Comparison of ENCODE assay signal across 8 mouse cellular contexts in the genomic region with DNA sequence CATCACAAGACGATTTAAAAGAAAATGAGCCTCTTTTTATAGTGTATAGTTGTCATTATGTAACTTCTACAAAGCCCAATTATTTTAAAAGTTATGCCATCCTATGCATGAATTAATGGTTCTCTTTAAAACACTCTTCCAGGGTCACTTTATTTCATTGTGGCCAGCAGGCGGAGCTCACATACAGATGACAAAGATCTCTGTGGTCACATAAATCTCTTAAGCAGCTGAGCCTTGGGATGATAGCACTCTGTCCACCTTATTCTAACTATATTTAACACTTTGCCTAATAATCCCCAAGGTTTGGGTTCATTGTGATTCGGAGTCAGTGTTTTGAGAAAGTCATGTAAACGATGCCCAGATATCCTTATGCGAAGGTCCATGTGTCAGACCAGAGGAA. TPM values are rescaled to one million over a fixed set of nuclear protein-coding genes. Genes with fewer than 3 reads are reported as not detected.
DNase-seq lines count a peak whose midpoint lies in the region; ATAC-seq and TF ChIP-seq lines count a peak whose summit lies in the region.
"Had no signal": no experiment of that assay in that cellular context is flagged by ENCODE, and none has a peak within 500 bp of the region (broad histone marks: within the 10 kb centered on the region; RNA-seq: fewer than 3 reads in every experiment).

No protein-coding gene starts in this region.

- intact Hi-C loops in left cerebral cortex, postnatal 10 days (cut with DNase I), result loop anchor here (2.0 to 5.0 kb wide), 2 partner anchors 169 to 199 kb away; no protein-coding TSS in a partner anchor
- intact Hi-C loops in gastrocnemius, postnatal 14 days (cut with DNase I; ENCODE audit: low total_unique reads), result loop anchor here (10.0 kb wide), 1 partner anchor 171 kb away; no protein-coding TSS in a partner anchor

- H3K4me3 ChIP-seq in liver, adult 2 months (ENCODE audit: insufficient read depth, low read depth, low read length), result no peak overlapping the region
- no peak overlapping the region for H3K4me3 ChIP-seq in liver, embryonic 12.5 days
- H3K4me3 ChIP-seq: neural tube, embryonic 12.5 days had no signal

- no peaks in the 10 kb centered on the region for H3K27me3 ChIP-seq in liver, adult 2 months (ENCODE audit: control insufficient read depth, insufficient read depth, low read length)
- H3K27me3 ChIP-seq in liver, embryonic 12.5 days (replicated peaks), result no peaks in the 10 kb centered on the region
- H3K27me3 ChIP-seq: neural tube, embryonic 12.5 days had no signal

- peak; percentile 14 for DNase-seq in liver, adult 2 months (ENCODE audit: extremely low read depth, low read depth, low spot score)
- peak; percentile 29 to 42 for DNase-seq in adrenal gland, postnatal 36 days
- DNase-seq in embryo, embryonic 9.5 days (ENCODE audit: extremely low spot score), result peak; percentile 18
- peak; percentile 44 to 55 for DNase-seq in left cerebral cortex, postnatal 10 days (ENCODE audit: extremely low spot score in 1 of 2, low spot score in 2 of 2)
- peak; percentile 74 to 75 for DNase-seq in right cerebral cortex, postnatal 10 days (ENCODE audit: low spot score in 2 of 2)
- no peak for DNase-seq in gastrocnemius, postnatal 14 days

- no peaks in the 10 kb centered on the region for H3K4me1 ChIP-seq in liver, adult 2 months (ENCODE audit: control insufficient read depth, insufficient read depth, low read length)
- H3K4me1 ChIP-seq in liver, embryonic 12.5 days, result no peaks in the 10 kb centered on the region
- H3K4me1 ChIP-seq: neural tube, embryonic 12.5 days had no signal

- H3K27ac ChIP-seq in liver, adult 2 months (replicated peaks; ENCODE audit: insufficient read depth, low read depth, low read length), result no peak overlapping the region
- no peak overlapping the region for H3K27ac ChIP-seq in liver, embryonic 12.5 days
- H3K27ac ChIP-seq: neural tube, embryonic 12.5 days had no signal

- ATAC-seq in liver, embryonic 12.5 days, result no peak

- no peak overlapping the region for H3K4me2 ChIP-seq in liver, embryonic 12.5 days
- H3K4me2 ChIP-seq: neural tube, embryonic 12.5 days had no signal

- no peaks in the 10 kb centered on the region for H3K79me2 ChIP-seq in liver, adult 2 months (ENCODE audit: control insufficient read depth, insufficient read depth, low read length)

- no peak for TF ChIP-seq POLR2A in liver, adult 2 months (IDR thresholded peaks at IDR 0.05; ENCODE audit: extremely low read depth, insufficient read depth, low read length)

- H3K9ac ChIP-seq in liver, adult 2 months (ENCODE audit: low read depth, low read length), result no peak overlapping the region
- H3K9ac ChIP-seq in liver, embryonic 12.5 days, result no peak overlapping the region
- H3K9ac ChIP-seq: neural tube, embryonic 12.5 days had no signal

- H3K9me3 ChIP-seq in liver, embryonic 12.5 days (replicated peaks), result no peaks in the 10 kb centered on the region
- H3K9me3 ChIP-seq: neural tube, embryonic 12.5 days had no signal

- no peaks in the 10 kb centered on the region for H3K36me3 ChIP-seq in liver, adult 2 months (ENCODE audit: control insufficient read depth, insufficient read depth, low read length)
- no peaks in the 10 kb centered on the region for H3K36me3 ChIP-seq in liver, embryonic 12.5 days
- H3K36me3 ChIP-seq: neural tube, embryonic 12.5 days had no signal

- TF ChIP-seq CTCF in liver, adult 2 months (IDR thresholded peaks at IDR 0.05; ENCODE audit: low read depth, low read length), result peak; percentile 30; the same call in 1 of the 2 replicates

- WGBS in liver, adult 2 months, result 50% methylated on average over 5 of the region's 5 CpGs
- WGBS in liver, embryonic 12.5 days (ENCODE audit: insufficient replicate concordance), result 40% methylated on average over 5 of the region's 5 CpGs

RNA-seq across cellular contexts. Expression of gene Phactr1, which starts 56.9 kb away (rescaled TPM):
- 0.28 and 0.34 TPM in 2 replicates for total RNA-seq in liver, adult 2 months (2014; rRNA removed)
- polyA plus RNA-seq in liver, adult 2 months (2012; rRNA removed), result 0.16 and 0.20 TPM in 2 replicates
- 0.39 and 0.78 TPM in 2 replicates for polyA plus RNA-seq in liver, embryonic 12.5 days (2016; fragmentation: Nextera tagmentation; extraction: Ambion mirVana)
- 1 to 10 TPM; 4.9 to 7.6 TPM for total RNA-seq in adrenal gland, postnatal 36 days (2021)
- 100 to 1,000 TPM; 384 to 390 TPM for total RNA-seq in left cerebral cortex, postnatal 10 days (2021)
- 1 to 10 TPM; 2.2 to 3.1 TPM for total RNA-seq in gastrocnemius, postnatal 14 days (2021)

Comparison
In these comparisons a context has a peak if more than half of its experiments do, and no peak if none do; other contexts are left out.
1. RNA of gene Phactr1, which starts 56.9 kb away (total RNA-seq): 384 to 390 TPM in left cerebral cortex, postnatal 10 days; 4.9 to 7.6 TPM in adrenal gland, postnatal 36 days, 2.2 to 3.1 TPM in gastrocnemius, postnatal 14 days and 0.28 to 0.34 TPM in liver, adult 2 months; every median in the first group is over 10 times any median in the second.